Mouse (Mus musculus): ENCODE results near the gene Rslcan18. TPM values are rescaled to one million over a fixed set of nuclear protein-coding genes. Genes with fewer than 3 reads are reported as not detected.
"Not testable (repeated sequence)": the region's sequence is repeated elsewhere in the genome, so short reads cannot be mapped to it uniquely, and the experiment has no call there.

Gene Rslcan18
- 1 to 10 TPM in 1 of 2 experiments, under 1 TPM in 1; 0.95 to 1.1 TPM for total RNA-seq (2021)

DNA sequence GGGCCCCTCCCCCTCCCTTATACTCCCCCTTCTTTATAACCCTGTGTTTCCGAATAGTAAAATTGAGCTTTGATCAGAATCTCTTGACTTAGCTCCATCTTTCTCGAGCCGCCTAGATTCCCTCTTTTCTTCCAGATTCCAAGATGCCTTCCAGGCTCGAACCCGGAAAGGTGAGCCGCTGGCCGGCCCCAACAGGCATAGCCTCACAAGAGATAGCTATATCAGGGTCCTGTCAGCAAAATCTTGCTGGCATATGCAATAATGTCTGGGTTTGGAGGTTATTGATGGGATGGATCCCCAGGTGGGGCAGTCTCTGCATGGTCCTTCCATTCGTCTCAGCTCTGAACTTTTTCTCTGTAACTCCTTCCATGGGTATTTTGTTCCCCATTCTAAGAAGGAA lies at the start of gene Rslcan18:
Rslcan18 (minus strand) TSS at position 101 of the 400 bp plus-strand sequence.
- DNase-seq; intact Hi-C loops (cut with DNase I): not testable (repeated sequence)

DNA sequence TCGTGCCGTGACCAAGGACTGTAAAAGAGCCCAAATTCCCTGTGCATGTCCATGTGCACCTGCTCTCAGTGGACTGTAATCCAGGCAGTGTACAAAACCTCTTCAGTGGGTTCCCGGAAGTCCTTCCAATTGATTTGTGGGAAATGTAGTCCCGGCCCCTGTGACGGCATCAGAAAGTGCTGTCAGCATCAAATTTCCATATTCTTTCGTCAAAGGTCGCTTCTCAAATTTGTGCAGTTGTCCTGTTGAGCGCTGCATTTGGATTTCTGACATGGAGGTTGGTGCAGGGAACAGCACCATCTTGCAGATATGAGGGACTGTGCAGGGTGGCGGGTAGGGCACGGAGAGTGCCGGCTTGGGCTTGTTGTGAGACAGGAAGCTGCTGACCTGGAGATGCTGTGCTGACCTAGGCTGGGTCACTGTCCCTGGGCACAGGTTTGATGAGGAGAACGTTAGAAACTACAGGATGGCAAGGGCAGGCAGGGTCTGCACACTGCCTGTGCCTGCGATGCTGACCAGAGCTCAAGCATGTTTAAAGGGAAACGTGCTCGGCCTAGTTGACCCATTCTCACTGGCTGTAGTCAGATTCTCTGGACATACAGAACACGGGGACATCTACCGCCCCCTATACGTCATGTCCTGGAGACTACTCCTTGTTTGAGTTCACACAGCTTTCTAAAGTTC lies 12.1 kb upstream of the Rslcan18 start:
- intact Hi-C loops (cut with DNase I): loop anchor here (2.0 to 10.0 kb wide), 6 partner anchors 64 to 597 kb away; partner anchors contain the start of genes Zfp455, Zfp457, Zfp65 and Zfp712
- DNase-seq: peak; percentile 80

DNA sequence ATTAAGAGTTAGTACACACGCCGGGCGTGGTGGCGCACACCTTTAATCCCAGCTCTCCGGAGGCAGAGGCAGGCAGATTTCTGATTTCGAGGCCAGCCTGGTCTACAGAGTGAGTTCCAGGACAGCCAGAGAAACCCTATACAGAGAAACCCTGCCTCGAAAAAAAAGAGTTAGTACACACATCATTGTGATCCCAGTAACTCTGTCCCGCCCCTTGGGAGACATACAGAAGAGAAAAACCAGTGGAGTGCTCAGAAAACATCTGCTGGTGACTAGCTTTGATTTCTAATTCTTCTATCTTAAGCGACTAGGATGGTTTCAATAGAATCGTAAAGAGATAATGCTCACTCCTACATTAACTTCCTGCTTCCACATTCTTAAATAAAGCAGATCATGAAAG lies 11.4 kb upstream of the Rslcan18 start:
- intact Hi-C loops (cut with DNase I): loop anchor here (5.0 to 10.0 kb wide), 5 partner anchors 65 to 597 kb away; partner anchors contain the start of genes Zfp455, Zfp457 and Zfp65
- DNase-seq: not testable (repeated sequence)

DNA sequence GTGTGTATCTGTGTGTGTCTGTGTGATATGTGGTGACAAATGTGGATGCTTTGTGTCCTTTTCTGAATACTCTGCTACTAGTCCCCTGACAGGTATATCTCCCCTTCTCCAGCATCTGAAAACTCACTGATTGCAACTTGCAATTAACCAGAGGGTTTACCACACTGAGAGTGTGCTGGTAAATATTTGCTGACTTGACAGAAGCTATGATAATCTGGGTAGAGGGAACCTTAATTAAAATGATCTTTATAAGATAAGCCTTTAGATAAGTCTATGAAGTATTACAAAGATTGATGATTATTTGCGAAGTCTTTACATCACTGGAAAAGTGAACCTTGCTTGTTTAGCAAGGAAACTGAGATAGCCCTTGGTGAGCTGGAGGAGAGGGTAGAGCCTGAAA lies 8.4 kb upstream of the Rslcan18 start:
- intact Hi-C loops (cut with DNase I): loop anchor here (10.0 kb wide), 1 partner anchor 600 kb away; the partner anchor contains the start of gene Zfp65
- DNase-seq: no peak

DNA sequence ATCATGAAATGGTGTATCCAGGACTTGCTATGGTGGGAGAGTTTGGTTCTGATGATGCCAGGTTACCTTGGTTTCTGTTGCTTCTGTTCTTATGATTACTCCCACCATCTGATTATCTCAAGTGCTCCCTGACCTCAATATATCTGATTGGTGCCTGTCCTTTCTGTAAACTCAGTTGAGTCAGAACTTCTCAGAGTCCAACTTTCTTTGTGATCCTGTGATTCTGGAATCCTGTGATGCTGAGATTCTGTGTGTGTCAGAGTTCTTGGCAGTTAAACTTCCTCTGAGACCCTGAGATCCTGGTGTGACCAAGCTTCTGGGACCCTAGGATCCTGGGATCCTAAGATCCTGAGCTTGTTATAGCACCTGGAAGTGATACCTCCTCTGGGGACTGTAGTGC lies 5.3 kb upstream of the Rslcan18 start, which contains the start of gene Zfp759:
Zfp759 (plus strand) TSS at position 301 of the 400 bp plus-strand sequence.
- DNase-seq: not testable (repeated sequence)
- intact Hi-C loops (cut with DNase I): loop anchor here (10.0 kb wide), 1 partner anchor 603 kb away; the partner anchor contains the start of gene Zfp65

DNA sequence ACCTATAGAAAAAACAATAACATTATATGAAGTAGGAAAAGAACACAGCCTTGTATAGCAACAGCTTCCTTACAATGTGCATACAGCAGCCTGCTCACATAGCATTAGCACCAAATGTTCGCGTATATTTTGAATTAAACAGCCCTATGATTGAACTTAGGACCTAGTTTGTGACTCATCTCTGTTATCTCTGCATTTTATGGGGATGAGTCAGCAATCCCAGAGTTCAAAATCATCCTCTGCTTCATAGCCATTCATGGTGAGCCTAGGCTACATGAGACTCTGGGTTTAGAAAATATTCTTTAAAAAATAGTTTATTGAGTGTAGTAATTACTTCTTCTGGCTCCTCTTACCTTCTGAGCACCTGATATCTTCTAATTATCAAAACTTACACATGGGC lies 2.8 kb downstream of the Rslcan18 start:
- intact Hi-C loops (cut with DNase I): no loop called here
- DNase-seq: no peak

DNA sequence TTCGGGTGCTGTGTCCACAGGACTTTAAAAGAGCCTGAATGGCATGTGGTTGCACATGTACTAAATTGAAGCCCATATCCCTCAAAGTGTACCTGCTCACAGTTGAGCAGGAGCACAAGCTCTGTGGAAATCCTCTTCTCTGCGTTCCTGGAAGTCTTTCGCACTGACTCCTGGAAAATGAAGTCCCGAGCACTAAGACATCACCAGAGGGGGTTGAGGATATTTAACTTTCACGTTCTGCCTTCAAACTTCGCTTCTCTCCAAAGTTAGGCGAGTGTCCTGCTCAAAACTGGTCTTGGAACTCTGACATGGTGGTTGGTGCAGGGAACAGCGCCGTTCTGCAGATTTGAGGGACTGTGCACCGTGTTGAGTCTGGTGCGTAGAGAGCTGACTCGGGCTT lies 4.0 kb downstream of the Rslcan18 start:
- peak in 1 of 2 experiments; percentile 15 for DNase-seq
- intact Hi-C loops (cut with DNase I): no loop called here

DNA sequence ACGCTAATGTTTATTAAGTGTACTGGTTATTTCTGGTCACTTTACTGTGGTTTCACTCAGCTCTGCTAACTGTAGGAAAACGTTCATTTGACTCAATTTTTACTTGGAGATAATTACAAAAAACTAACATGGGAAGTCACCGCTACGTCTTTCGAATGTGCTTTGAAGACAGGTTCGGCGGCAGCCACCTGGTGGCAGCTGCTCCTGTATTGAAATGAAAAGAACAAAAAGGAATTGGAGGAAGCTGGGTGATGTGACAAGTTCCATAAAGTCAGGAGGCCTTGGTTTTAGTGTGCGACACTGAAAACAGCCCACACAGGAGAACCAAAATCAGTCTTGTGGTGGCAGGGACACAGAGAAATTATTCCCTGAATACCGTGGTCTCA lies 7.2 kb downstream of the Rslcan18 start:
- intact Hi-C loops (cut with DNase I): loop anchor here (1.0 to 10.0 kb wide), 6 partner anchors 28 to 736 kb away; partner anchors contain the start of gene Rsl1
- DNase-seq: peak in 1 of 2 experiments; percentile 27

DNA sequence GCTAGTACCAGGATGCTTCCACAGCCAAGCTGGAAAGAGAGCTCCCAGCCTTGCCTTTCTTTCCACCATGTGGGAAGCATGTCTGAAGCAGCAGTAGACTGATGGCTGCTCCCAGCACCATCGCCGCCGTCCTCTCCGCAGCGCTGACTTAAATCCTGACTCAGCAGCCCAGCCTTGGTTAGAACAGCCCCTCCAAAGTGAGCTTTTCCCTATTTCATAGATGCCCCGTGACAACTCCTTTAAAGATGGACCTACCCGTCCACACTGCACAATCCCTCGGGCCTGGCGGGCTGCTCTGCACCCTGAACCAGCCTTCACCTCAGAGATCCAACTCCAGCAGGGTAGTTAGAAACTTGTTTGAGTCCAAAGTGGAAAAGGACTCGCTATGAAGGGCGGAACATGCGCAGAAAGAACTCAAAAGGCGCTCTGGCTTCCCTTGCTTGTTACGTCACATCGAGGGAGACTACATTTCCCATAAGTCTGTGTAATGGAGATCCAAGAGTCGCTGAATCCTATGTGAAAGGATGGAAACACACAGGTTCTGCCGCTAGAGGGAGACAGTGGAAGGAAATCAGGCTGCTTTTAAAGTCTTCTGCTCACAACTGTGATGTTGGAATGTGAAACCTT lies 7.8 kb downstream of the Rslcan18 start, which contains the start of gene Gm28557:
Gm28557 (minus strand) TSS at position 411 of the 627 bp plus-strand sequence.
- peak; percentile 83 to 87 for DNase-seq
- intact Hi-C loops (cut with DNase I): loop anchor here (1.0 to 10.0 kb wide), 6 partner anchors 27 to 736 kb away; partner anchors contain the start of gene Rsl1

DNA sequence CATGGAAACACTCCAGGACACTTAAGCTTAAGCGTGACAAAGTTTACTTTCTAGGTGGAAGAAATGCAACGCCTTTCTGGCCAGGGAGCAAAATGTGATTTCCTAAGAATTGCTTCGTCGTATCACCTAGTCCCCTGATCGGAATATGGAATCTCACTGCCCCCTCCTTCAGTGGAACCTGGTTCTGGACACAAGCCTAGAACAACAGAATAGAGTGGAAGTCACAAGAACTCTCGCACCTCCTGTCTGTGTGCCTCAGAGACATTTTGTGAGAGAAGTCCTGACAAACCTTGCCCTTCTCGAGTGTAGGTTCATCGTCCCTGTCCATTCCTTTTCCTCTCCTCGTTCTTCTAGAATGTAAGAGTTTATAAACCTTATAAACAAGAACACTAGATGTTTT lies 8.4 kb downstream of the Rslcan18 start:
- DNase-seq: no peak
- intact Hi-C loops (cut with DNase I): loop anchor here (1.0 to 10.0 kb wide), 6 partner anchors 26 to 737 kb away; partner anchors contain the start of gene Rsl1

DNA sequence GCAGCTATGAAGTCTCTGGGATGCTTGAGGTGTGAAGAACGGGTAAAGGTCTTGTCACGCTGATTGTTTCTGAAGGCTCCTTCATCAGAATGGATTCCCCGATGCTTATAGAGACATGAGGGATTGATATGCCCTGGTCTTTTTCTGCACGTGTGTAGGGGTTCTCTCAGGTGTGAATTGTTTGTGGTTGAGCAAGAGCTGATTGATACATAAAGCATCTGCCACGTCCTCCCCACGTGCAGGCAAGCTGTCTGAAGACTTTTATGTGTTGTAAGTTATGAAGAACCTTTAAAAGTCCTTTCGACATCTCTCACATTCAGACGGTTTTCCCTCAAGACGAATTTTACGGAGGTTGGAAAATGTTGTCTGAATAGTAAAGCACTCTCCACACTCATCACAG lies 18.2 kb downstream of the Rslcan18 start, which contains the start of gene Zfp708:
Zfp708 (minus strand) TSS at position 101 of the 400 bp plus-strand sequence.
- intact Hi-C loops (cut with DNase I): no loop called here
- DNase-seq: no peak

DNA sequence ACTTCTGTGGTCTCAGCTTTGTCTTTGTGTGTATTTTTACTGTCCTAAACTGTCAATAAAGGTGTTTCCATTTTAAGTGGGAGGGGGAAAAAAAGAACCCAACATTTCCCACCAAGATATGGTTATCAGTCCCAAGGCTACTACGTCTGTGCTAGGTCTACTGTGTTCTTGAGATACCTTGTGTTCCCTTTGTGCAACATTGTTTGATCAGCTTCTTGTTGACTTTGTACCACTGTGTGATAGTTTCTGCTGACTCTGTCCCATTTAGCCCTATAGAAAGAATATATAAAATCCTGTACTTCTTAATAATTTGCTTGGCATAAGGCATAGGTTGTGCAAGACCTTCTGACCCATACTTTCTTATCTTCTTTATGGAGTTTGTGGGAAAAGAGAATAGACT lies 25.9 kb downstream of the Rslcan18 start:
- intact Hi-C loops (cut with DNase I): no loop called here
- no peak for DNase-seq

DNA sequence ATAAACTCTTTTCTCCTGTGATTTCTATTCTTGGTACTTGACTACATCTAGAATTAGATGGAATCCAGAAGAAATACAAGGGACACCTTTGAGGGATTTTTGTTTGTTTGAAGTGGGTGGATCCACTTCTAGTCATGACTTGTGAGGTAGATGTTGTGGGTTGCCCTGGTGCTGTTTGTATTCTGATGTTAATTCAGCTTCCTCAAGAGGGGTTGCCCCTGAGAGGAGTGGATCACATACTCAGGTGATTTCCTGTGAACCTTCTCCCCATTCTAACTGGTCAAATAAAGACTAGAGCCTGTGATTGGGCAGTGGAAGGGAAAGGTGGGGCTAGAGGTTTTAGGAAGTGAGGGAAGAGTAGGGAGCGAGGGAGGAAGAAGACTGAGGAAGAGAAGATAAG lies 34.1 kb downstream of the Rslcan18 start:
- intact Hi-C loops (cut with DNase I): loop anchor here (1.0 to 5.0 kb wide), 3 partner anchors 22 to 150 kb away; partner anchors contain the start of gene Gm28557
- DNase-seq: no peak

DNA sequence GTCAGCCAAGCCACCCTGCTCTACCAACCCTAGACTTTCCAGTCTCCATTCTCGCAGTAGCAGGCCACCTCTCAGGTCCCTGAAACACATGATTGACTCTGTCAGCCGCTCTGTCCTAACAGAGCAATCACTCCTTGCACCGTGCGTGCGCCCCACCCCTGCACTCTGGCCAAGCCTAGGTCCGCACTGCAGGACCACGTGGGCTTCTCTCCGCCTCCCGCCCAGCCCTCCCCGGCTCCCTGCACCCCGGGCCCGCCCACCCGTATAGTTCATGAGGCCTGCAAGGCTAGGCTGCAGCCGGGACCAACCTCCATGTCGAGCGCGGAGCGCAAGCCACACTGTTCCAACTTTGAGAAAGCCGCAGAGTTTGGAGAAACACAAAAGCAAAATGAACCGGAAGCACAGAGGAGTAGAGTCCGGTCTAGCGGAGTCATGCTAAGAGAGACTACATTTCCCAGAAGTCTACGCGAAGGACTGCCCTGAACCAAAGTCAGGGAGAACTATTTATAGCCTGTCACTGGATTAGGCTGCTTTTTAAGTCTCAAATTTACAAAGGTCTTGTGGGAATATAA lies 34.8 kb downstream of the Rslcan18 start:
- peak; percentile 74 to 81 for DNase-seq
- intact Hi-C loops (cut with DNase I): loop anchor here (1.0 to 5.0 kb wide), 3 partner anchors 21 to 149 kb away; partner anchors contain the start of gene Gm28557

DNA sequence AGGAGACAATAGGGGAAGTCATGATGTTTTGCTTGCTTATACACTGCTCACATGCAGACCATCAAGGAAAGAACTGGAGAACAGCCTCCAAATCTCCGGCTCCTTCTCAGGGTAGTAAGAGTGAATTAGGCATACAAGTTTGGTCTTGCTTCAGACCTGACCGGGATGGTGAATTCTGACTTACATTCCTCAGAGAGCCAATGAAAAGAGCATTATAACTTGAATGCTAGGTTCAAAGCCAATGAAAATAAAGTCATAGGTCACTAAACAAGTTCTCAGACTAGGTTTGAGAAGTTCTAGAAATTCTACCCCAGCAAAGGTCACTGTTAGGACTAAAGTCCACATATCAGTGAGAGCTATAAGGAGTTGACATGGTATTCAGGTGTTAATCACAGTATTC lies 38.8 kb downstream of the Rslcan18 start:
- intact Hi-C loops (cut with DNase I): no loop called here
- no peak for DNase-seq

DNA sequence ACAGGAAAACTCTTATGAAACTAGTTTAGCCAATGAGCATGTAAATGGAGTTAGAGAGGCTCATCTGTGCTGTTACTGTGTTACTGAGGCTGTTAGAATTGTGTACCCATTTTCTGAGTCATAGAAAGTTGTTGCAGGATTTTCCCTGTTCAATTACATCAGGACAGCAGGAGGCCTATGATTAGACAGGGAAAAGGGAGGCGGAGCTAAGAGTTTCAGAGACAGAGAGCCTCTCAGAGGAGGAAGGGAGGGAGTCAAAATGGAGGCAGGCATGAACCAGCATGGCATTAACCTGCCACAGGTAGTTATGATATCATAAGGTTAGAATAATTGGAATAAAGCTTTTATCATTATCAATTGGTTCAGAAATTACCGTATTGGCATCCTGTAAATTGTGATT lies 43.3 kb downstream of the Rslcan18 start:
- intact Hi-C loops (cut with DNase I): no loop called here
- no peak for DNase-seq

DNA sequence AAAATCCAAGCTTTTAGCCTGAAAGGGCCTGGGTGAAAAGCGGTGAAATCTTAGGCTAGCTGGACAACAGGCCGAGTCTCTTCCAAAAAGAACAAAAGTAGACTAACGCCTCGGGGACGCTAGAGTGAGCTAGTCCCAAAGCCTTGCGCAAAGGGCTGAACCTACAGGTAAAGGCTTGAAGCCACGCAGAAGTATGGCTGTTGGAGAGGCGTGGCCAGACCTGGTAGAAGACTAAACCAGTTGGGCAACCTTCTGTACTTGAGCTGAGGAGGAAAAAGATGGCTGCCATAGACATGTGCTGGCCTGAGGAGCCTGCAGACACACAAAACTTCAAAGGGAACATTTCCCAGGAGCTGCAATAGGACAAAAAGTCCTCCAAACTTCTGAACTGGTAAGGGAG lies 50.7 kb downstream of the Rslcan18 start:
- no peak for DNase-seq
- intact Hi-C loops (cut with DNase I): no loop called here

DNA sequence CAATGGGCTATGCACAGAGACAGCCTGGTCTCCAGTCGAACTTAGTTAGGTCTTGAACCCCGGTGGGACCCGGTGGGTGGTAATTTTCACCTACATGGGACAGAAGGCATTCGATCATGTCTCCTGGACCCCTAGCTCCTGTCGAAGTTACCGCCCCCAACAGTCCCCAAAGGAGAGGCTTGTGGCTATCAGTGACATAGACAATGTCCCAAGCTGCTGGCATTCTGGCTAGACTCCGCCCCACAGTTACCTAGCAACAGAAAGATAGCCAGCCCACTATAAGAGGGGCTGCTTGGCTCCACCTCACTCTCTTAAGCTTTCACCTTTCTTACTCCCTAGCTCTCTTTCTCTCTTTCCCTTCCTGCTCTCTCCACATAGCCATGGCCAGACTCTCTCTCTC lies 53.6 kb downstream of the Rslcan18 start:
- intact Hi-C loops (cut with DNase I): no loop called here
- no peak for DNase-seq

DNA sequence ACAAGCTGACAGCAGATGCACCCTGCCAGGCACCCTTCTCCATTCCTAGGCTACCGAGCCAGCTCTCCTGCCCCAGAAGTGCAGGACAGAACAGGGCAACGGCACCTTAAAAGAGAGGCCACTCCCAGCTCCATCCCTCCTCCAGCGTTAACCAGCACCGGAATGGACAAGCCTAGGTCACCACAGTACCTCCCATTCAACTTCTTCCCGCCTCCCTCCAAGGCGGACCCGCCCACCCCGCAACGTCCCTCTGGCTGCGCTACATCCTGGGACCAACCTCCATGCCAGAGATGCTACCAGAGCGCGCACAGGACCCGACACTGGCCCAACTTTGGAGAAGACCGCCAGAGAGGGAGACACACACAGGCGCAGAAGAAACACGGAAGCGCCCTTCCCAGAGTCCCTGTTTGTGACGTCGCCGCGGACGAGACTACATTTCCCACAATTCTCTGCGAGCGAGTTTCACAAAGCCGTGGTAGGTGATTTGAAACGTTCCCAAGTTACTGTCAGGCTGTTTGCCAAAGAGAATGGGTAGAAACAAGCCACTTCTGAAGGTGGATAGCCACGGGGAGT lies 55.2 kb downstream of the Rslcan18 start, which contains the start of gene Zfp712:
Zfp712 (minus strand) TSS at position 385 of the 573 bp plus-strand sequence.
- intact Hi-C loops (cut with DNase I): loop anchor here (1.0 to 2.0 kb wide), 2 partner anchors 20 to 68 kb away; no protein-coding TSS in a partner anchor

DNA sequence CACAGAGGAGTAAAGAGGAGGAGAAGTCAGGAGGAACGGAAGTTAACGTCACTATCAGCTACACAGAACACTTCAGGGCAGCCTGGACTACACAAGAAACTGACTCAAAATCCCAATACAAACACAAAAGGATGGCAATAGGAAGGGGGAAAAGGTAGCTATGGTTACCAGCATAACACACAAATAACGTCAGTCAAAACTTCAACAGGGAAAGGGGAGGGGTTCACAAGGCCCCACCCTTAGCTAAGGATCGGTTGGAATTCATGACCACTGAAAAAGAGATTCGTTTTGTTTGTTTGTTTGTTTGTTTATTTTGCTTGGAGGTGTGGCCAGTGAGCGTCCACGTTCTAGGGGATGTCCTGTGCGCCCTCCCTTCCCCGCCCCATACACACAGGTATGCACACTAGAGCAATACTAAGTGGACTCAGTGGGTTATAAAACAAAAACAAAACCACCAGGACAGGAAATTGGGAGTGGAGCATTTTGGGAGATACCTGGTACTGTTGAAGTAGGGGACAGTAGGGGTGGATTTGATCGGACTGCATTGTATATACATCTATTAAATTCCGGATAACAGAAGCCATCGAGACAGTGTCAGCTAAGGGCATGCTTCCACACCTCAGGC lies 55.8 kb downstream of the Rslcan18 start:
- no peak for DNase-seq
- intact Hi-C loops (cut with DNase I): loop anchor here (1.0 to 2.0 kb wide), 2 partner anchors 21 to 69 kb away; no protein-coding TSS in a partner anchor

More for the DNA sequence above, 55.2 kb downstream of the Rslcan18 start, which contains the start of gene Zfp712:
- peak; percentile 92 to 94 for DNase-seq
